Mouse (Mus musculus) stomach, embryonic 16.5 days (tissue): ENCODE measurements at regions not wholly inside any gene's neighbourhood (a gene's known extent, or its start where the extent isn't known, plus 50 kb on each side); places are given as distances from the start of the nearest gene placed in this dataset.

ENCODE experiments used
- ATAC-seq: fragments of 200-750 bp; cut with Nextera tagmentation; 2 replicates; pipeline ENCODE4 v1.8.0; 2017; ENCODE audit warnings: moderate number of reproducible peaks, moderate TSS enrichment; ENCODE audit not compliant: insufficient read depth, low FRiP score
- H3K27ac ChIP-seq: fragments of 300-500 bp; sonication (generic); 2 replicates; pipeline ENCODE4 v1.5.1; 2014; ENCODE audit warnings: low read length
- H3K27me3 ChIP-seq: fragments of 300-500 bp; sonication (generic); 2 replicates; pipeline ENCODE4 v1.6.1; 2014; ENCODE audit warnings: low read length, control low read depth, mixed read lengths; ENCODE audit not compliant: control insufficient read depth, insufficient read depth
- H3K36me3 ChIP-seq: fragments of 300-500 bp; sonication (generic); 2 replicates; pipeline ENCODE4 v1.6.1; 2014; ENCODE audit warnings: low read length; ENCODE audit not compliant: control insufficient read depth, insufficient read depth
- H3K4me1 ChIP-seq: fragments of 300-500 bp; sonication (generic); 2 replicates; pipeline ENCODE4 v1.6.1; 2014; ENCODE audit warnings: low read length, control low read depth, mixed read lengths; ENCODE audit not compliant: control insufficient read depth, insufficient read depth
- H3K4me2 ChIP-seq: fragments of 300-500 bp; sonication (generic); 2 replicates; pipeline ENCODE4 v1.6.1; 2014; ENCODE audit warnings: low read depth, low read length, mixed read lengths
- H3K4me3 ChIP-seq: fragments of 300-500 bp; sonication (generic); replicated peaks from 2 replicates; pipeline ENCODE4 v1.5.1; 2014; ENCODE audit warnings: mild to moderate bottlenecking, low read length
- H3K9ac ChIP-seq: fragments of 300-500 bp; sonication (generic); 2 replicates; pipeline ENCODE4 v1.6.1; 2014; ENCODE audit warnings: low read length
- H3K9me3 ChIP-seq: fragments of 300-500 bp; sonication (generic); replicated peaks from 2 replicates; pipeline ENCODE4 v1.6.1; 2016; ENCODE audit warnings: low read length, control low read depth; ENCODE audit not compliant: control insufficient read depth
- WGBS: fragments of 180-500 bp; shearing (Covaris S2); extraction: QIAGEN DNeasy Blood & Tissue Kit; methylation state at CpG from one replicate; pipeline ENCODE4 v1.1.7; 2014; 5-methylcytosine and 5-hydroxymethylcytosine counted together

- no peak overlapping the region for H3K4me2 ChIP-seq
- ATAC-seq: no peak
- H3K4me3 ChIP-seq: no peak overlapping the region
- no peaks in the 10 kb centered on the region for H3K4me1 ChIP-seq
- no peaks in the 10 kb centered on the region for H3K36me3 ChIP-seq
- no peaks in the 10 kb centered on the region for H3K9me3 ChIP-seq
- H3K9ac ChIP-seq: no peak overlapping the region
- no peak overlapping the region for H3K27ac ChIP-seq
- WGBS: 66% methylated on average over 12 of the region's 12 CpGs
- no peaks in the 10 kb centered on the region for H3K27me3 ChIP-seq
Measured at GRCm38 (mm10) chr2:106256012-106256411, 252.7 kb upstream of the Dnajc24 start.

GRCm38 (mm10) chr2:106234358-106234757 lies 231.0 kb upstream of the Dnajc24 start:
- H3K36me3 ChIP-seq: no peaks in the 10 kb centered on the region
- H3K4me3 ChIP-seq: no peak overlapping the region
- H3K9ac ChIP-seq: no peak overlapping the region
- no peaks in the 10 kb centered on the region for H3K27me3 ChIP-seq
- H3K27ac ChIP-seq: no peak overlapping the region
- H3K4me2 ChIP-seq: no peak overlapping the region
- H3K9me3 ChIP-seq: no peaks in the 10 kb centered on the region
- ATAC-seq: no peak
- H3K4me1 ChIP-seq: no peaks in the 10 kb centered on the region
- WGBS: 70% methylated on average over 4 of the region's 4 CpGs

DNA sequence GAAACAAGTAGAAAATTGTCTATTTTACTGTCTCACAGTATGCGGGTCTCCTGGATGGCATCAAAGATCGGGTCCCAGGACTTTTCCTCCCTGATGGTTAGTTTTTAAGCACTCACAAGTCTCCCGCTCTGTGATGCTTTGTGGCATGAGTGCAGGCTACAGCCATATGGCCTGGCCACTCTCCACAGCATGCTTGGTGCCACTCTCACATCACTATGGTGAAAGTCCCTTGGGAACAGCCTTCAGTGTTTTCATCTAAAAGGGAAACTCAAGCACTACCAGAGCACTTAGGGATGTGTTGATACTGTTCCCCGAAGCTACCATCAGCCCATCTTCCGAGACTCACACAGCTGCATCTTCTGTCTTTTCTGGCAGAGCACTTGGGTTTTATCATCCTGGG lies 227.8 kb upstream of the Dnajc24 start:
- Histone ChIP-seq H3K4me3 (no peak overlapping the region), H3K4me2 (no peak overlapping the region), H3K27ac (no peak overlapping the region), H3K27me3 (no peaks in the 10 kb centered on the region), H3K36me3 (no peaks in the 10 kb centered on the region), H3K9me3 (no peaks in the 10 kb centered on the region), H3K9ac (no peak overlapping the region), H3K4me1 (no peaks in the 10 kb centered on the region)
- 87% methylated on average over 5 of the region's 5 CpGs for WGBS
- no peak for ATAC-seq

GRCm38 (mm10) chr2:106230021-106230420 lies 226.7 kb upstream of the Dnajc24 start:
- no peaks in the 10 kb centered on the region for H3K4me1 ChIP-seq
- H3K4me3 ChIP-seq: no peak overlapping the region
- H3K9ac ChIP-seq: no peak overlapping the region
- H3K36me3 ChIP-seq: no peaks in the 10 kb centered on the region
- WGBS: 77% methylated on average over 3 of the region's 3 CpGs
- H3K4me2 ChIP-seq: no peak overlapping the region
- no peaks in the 10 kb centered on the region for H3K9me3 ChIP-seq
- H3K27me3 ChIP-seq: no peaks in the 10 kb centered on the region
- no peak for ATAC-seq
- no peak overlapping the region for H3K27ac ChIP-seq

DNA sequence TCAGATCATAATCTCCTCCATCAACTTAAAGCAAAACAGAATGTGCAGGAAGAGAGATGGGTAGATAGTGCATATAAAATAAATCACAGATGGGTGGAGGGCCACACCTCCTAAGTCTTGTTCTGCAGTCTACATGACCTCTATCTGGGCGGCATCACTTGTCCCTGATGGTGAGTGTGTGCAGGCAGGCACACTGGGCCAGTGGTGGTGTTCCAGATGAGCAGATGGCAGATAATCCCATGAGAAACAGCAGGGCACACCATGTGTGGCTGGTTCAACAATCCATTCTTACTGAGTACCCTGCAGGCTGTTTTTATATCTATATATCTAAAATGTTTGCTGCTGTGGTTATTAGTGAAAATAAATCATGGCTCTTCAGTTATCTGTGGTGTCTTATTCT lies 224.9 kb upstream of the Dnajc24 start:
- no peaks in the 10 kb centered on the region for H3K4me1 ChIP-seq
- H3K27me3 ChIP-seq: no peaks in the 10 kb centered on the region
- no peak overlapping the region for H3K4me3 ChIP-seq
- no peaks in the 10 kb centered on the region for H3K9me3 ChIP-seq
- no peak for ATAC-seq
- no peak overlapping the region for H3K9ac ChIP-seq
- 48% methylated on average over 1 of the region's 1 CpGs for WGBS
- H3K36me3 ChIP-seq: no peaks in the 10 kb centered on the region
- no peak overlapping the region for H3K4me2 ChIP-seq
- no peak overlapping the region for H3K27ac ChIP-seq

GRCm38 (mm10) chr2:106216169-106216568 lies 212.8 kb upstream of the Dnajc24 start:
- no peak overlapping the region for H3K27ac ChIP-seq
- H3K36me3 ChIP-seq: no peaks in the 10 kb centered on the region
- no peak overlapping the region for H3K4me3 ChIP-seq
- no peaks in the 10 kb centered on the region for H3K4me1 ChIP-seq
- 39% methylated on average over 3 of the region's 3 CpGs for WGBS
- ATAC-seq: no peak
- no peak overlapping the region for H3K4me2 ChIP-seq
- no peaks in the 10 kb centered on the region for H3K27me3 ChIP-seq
- H3K9me3 ChIP-seq: no peaks in the 10 kb centered on the region
- no peak overlapping the region for H3K9ac ChIP-seq

GRCm38 (mm10) chr2:106213740-106214139 lies 210.4 kb upstream of the Dnajc24 start:
- Histone ChIP-seq H3K27ac (no peak overlapping the region), H3K4me2 (no peak overlapping the region), H3K9me3 (no peaks in the 10 kb centered on the region), H3K36me3 (no peaks in the 10 kb centered on the region), H3K4me3 (no peak overlapping the region), H3K27me3 (no peaks in the 10 kb centered on the region), H3K9ac (no peak overlapping the region), H3K4me1 (no peaks in the 10 kb centered on the region)
- ATAC-seq: no peak
- 74% methylated on average over 4 of the region's 4 CpGs for WGBS

DNA sequence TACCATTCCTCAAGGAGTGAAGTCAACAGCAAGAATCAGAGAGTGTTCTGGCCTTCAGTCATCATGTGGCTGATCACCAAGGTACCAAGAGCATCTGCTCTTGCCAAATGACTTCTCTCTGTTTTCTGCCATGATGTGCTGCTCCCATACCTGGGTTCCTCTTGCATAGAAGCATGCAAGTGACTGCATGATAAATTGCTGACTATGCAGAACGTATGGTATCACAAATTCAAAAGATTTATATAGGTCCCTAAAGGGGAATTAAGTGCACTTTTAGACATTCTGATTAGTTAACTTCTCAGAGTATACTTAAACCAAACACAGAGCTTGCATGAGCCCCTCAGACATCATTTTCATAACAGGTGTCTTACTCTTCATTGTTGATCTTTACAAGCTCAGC lies 207.4 kb upstream of the Dnajc24 start:
- ATAC-seq: no peak
- H3K4me2 ChIP-seq: no peak overlapping the region
- no peak overlapping the region for H3K9ac ChIP-seq
- H3K27me3 ChIP-seq: no peaks in the 10 kb centered on the region
- no peaks in the 10 kb centered on the region for H3K4me1 ChIP-seq
- 71% methylated on average over 1 of the region's 1 CpGs for WGBS
- H3K9me3 ChIP-seq: no peaks in the 10 kb centered on the region
- no peak overlapping the region for H3K4me3 ChIP-seq
- no peaks in the 10 kb centered on the region for H3K36me3 ChIP-seq
- no peak overlapping the region for H3K27ac ChIP-seq

- no peak overlapping the region for H3K27ac ChIP-seq
- H3K36me3 ChIP-seq: no peaks in the 10 kb centered on the region
- H3K9ac ChIP-seq: no peak overlapping the region
- no peak overlapping the region for H3K4me2 ChIP-seq
- no peak for ATAC-seq
- no peaks in the 10 kb centered on the region for H3K4me1 ChIP-seq
- H3K27me3 ChIP-seq: no peaks in the 10 kb centered on the region
- no peak overlapping the region for H3K4me3 ChIP-seq
- H3K9me3 ChIP-seq: no peaks in the 10 kb centered on the region
- 60% methylated on average over 4 of the region's 4 CpGs for WGBS
Measured at GRCm38 (mm10) chr2:106208767-106209250, 205.5 kb upstream of the Dnajc24 start.

DNA sequence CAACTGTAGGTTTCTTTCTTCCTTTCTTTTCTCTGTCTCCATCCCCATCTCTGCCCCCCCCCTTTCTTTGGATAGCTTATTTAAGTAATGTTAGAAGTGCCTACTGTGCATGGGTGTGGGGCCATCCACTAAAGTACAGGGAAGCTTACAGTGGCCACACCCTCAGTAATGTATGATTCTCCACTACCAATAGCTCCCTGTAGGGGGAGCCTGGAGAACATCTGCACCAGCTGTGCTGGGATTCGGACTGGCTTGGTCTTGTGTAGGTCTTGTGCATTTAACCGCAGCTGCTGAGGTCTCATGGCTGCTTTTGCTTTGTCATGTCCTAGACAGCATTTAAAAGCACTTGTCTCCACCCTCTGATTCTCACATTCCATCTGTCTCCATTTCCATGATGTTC lies 196.8 kb upstream of the Dnajc24 start:
- ATAC-seq: no peak
- WGBS: 92% methylated on average over 2 of the region's 2 CpGs
- no peak overlapping the region for H3K4me3 ChIP-seq

More for the DNA sequence above, 196.8 kb upstream of the Dnajc24 start:
- Histone ChIP-seq H3K9ac (no peak overlapping the region), H3K4me1 (no peaks in the 10 kb centered on the region), H3K27me3 (peaks cover 4% of the 10 kb centered on the region), H3K9me3 (no peaks in the 10 kb centered on the region), H3K4me2 (no peak overlapping the region), H3K36me3 (no peaks in the 10 kb centered on the region), H3K27ac (no peak overlapping the region)
